Mouse (Mus musculus) lung, embryonic 16.5 days (tissue): ENCODE results near the gene Bpifa6. TPM values are rescaled to one million over a fixed set of nuclear protein-coding genes. Genes with fewer than 3 reads are reported as not detected.
"Not testable (repeated sequence)": the region's sequence is repeated elsewhere in the genome, so short reads cannot be mapped to it uniquely, and the experiment has no call there.

Experiments used
- ATAC-seq: fragments of 200-750 bp; cut with Nextera tagmentation; 2 replicates; pipeline ENCODE4 v1.8.0; 2017; ENCODE audit warnings: low read depth, mild to moderate bottlenecking, moderate library complexity
- H3K27ac ChIP-seq: fragments of 300-500 bp; sonication (generic); 2 replicates; pipeline ENCODE4 v1.5.1; 2014; ENCODE audit warnings: mild to moderate bottlenecking, control low read depth, low read length
- H3K27me3 ChIP-seq: fragments of 300-500 bp; sonication (generic); 2 replicates; pipeline ENCODE4 v1.6.1; 2014; ENCODE audit warnings: low read depth, low read length, mixed read lengths; ENCODE audit not compliant: control insufficient read depth, insufficient read depth
- H3K36me3 ChIP-seq: fragments of 300-500 bp; sonication (generic); 2 replicates; pipeline ENCODE4 v1.6.1; 2014; ENCODE audit warnings: low read length; ENCODE audit not compliant: control insufficient read depth, insufficient read depth
- H3K4me1 ChIP-seq: fragments of 300-500 bp; sonication (generic); replicated peaks from 2 replicates; pipeline ENCODE4 v1.6.1; 2014; ENCODE audit warnings: low read length, mixed read lengths; ENCODE audit not compliant: control insufficient read depth, insufficient read depth
- H3K4me2 ChIP-seq: fragments of 300-500 bp; sonication (generic); 2 replicates; pipeline ENCODE4 v1.6.1; 2014; ENCODE audit warnings: low read depth, low read length, control low read depth
- H3K4me3 ChIP-seq: fragments of 300-500 bp; sonication (generic); 2 replicates; pipeline ENCODE4 v1.5.1; 2014; ENCODE audit warnings: mild to moderate bottlenecking, low read length, control low read depth
- H3K9ac ChIP-seq: fragments of 300-500 bp; sonication (generic); 2 replicates; pipeline ENCODE4 v1.6.1; 2014; ENCODE audit warnings: low read length, control low read depth
- H3K9me3 ChIP-seq: fragments of 300-500 bp; sonication (generic); 2 replicates; pipeline ENCODE4 v1.6.1; 2016; ENCODE audit warnings: low read length; ENCODE audit not compliant: control insufficient read depth
- WGBS: fragments of 180-500 bp; shearing (Covaris S2); extraction: QIAGEN DNeasy Blood & Tissue Kit; methylation state at CpG from one replicate; pipeline ENCODE4 v1.1.7; 2014; 5-methylcytosine and 5-hydroxymethylcytosine counted together
- polyA plus RNA-seq: library from polyadenylated mRNA; unstranded; fragments of >200 nt; fragmentation: Nextera tagmentation; extraction: Ambion mirVana; gene quantifications from 2 replicates; pipeline ENCODE4 v1.2.1, GENCODE M21; 2015

Bpifa6 gene
- polyA plus RNA-seq, 1 experiment from 2014 or later: not detected

GRCm38 (mm10) chr2:154007381-154007780, 32.6 kb downstream of the Bpifa6 start:
- Histone ChIP-seq H3K4me2 (no peak overlapping the region), H3K4me1 (no peaks in the 10 kb centered on the region), H3K27ac (no peak overlapping the region), H3K36me3 (no peaks in the 10 kb centered on the region), H3K27me3 (no peaks in the 10 kb centered on the region), H3K9me3 (no peaks in the 10 kb centered on the region), H3K9ac (no peak overlapping the region), H3K4me3 (no peak overlapping the region)
- ATAC-seq: no peak
- WGBS: 68% methylated on average over 1 of the region's 1 CpGs

GRCm38 (mm10) chr2:154007965-154008364, 33.2 kb downstream of the Bpifa6 start, which contains the start of gene Bpifa2:
TSS of gene Bpifa2 (plus strand) at chr2:154008265.
- Histone ChIP-seq H3K4me3 (no peak within 1 kb of the TSS), H3K36me3 (no peaks in the 10 kb centered on the region), H3K27ac (no peak within 1 kb of the TSS), H3K9ac (no peak within 1 kb of the TSS), H3K4me2 (no peak within 1 kb of the TSS), H3K4me1 (no peaks in the 10 kb centered on the region), H3K27me3 (no peaks in the 10 kb centered on the region), H3K9me3 (no peaks in the 10 kb centered on the region)
- WGBS: 70% methylated on average over 3 of the region's 3 CpGs
- ATAC-seq: no peak

- Histone ChIP-seq H3K9ac (no peak overlapping the region), H3K27me3 (no peaks in the 10 kb centered on the region), H3K4me3 (no peak overlapping the region), H3K27ac (no peak overlapping the region), H3K4me1 (no peaks in the 10 kb centered on the region), H3K9me3 (no peaks in the 10 kb centered on the region), H3K4me2 (no peak overlapping the region), H3K36me3 (no peaks in the 10 kb centered on the region)
- WGBS: 52% methylated on average over 1 of the region's 1 CpGs
- no peak for ATAC-seq
These were observed 43.2 kb downstream of the Bpifa6 start for GRCm38 (mm10) chr2:154017990-154018389.

GRCm38 (mm10) chr2:154024676-154025075, 49.9 kb downstream of the Bpifa6 start:
- H3K4me2 ChIP-seq, H3K4me1 ChIP-seq, H3K9me3 ChIP-seq, H3K36me3 ChIP-seq, H3K27ac ChIP-seq, H3K9ac ChIP-seq, ATAC-seq, H3K4me3 ChIP-seq, H3K27me3 ChIP-seq: not testable (repeated sequence)
- WGBS: 79% methylated on average over 4 of the region's 4 CpGs

- H3K4me1 ChIP-seq: no peaks in the 10 kb centered on the region
- H3K27me3 ChIP-seq: no peaks in the 10 kb centered on the region
- no peaks in the 10 kb centered on the region for H3K9me3 ChIP-seq
- no peak overlapping the region for H3K27ac ChIP-seq
- WGBS: 44% methylated on average over 2 of the region's 2 CpGs
- no peak overlapping the region for H3K4me3 ChIP-seq
- no peak for ATAC-seq
- H3K36me3 ChIP-seq: no peaks in the 10 kb centered on the region
- H3K9ac ChIP-seq: no peak overlapping the region
- no peak overlapping the region for H3K4me2 ChIP-seq
These were observed 64.2 kb downstream of the Bpifa6 start for GRCm38 (mm10) chr2:154038932-154039331.

- Histone ChIP-seq H3K36me3 (no peaks in the 10 kb centered on the region), H3K4me1 (no peaks in the 10 kb centered on the region), H3K27me3 (no peaks in the 10 kb centered on the region), H3K9me3 (no peaks in the 10 kb centered on the region), H3K27ac (no peak overlapping the region), H3K9ac (no peak overlapping the region), H3K4me3 (no peak overlapping the region), H3K4me2 (no peak overlapping the region)
- 76% methylated on average over 3 of the region's 3 CpGs for WGBS
- ATAC-seq: no peak
These were observed 70.0 kb downstream of the Bpifa6 start for GRCm38 (mm10) chr2:154044743-154045142.

Other genes with a start within 250 kb of the Bpifa6 start
- gene Mapre1, start 233.7 kb upstream of the Bpifa6 start, polyA plus RNA-seq: 235 and 255 TPM in 2 replicates
- gene Efcab8, start 195.0 kb upstream of the Bpifa6 start, polyA plus RNA-seq: not detected in 2 replicates
- not detected in 2 replicates for gene Sun5, start 103.9 kb upstream of the Bpifa6 start, polyA plus RNA-seq
- gene Bpifb2, start 99.9 kb upstream of the Bpifa6 start, polyA plus RNA-seq: not detected in 2 replicates
- gene Bpifb6, start 74.6 kb upstream of the Bpifa6 start, polyA plus RNA-seq: not detected in 2 replicates
- gene Bpifb3, start 56.7 kb upstream of the Bpifa6 start, polyA plus RNA-seq: not detected in 2 replicates
- gene Bpifb4, start 36.7 kb upstream of the Bpifa6 start, polyA plus RNA-seq: not detected in 2 replicates
- not detected in 2 replicates for gene Bpifa2, start 33.3 kb downstream of the Bpifa6 start, polyA plus RNA-seq
- not detected in 2 replicates for gene Bpifa3, start 155.4 kb downstream of the Bpifa6 start, polyA plus RNA-seq
- 1.8 and 16.3 TPM in 2 replicates for gene Bpifa1, start 167.9 kb downstream of the Bpifa6 start, polyA plus RNA-seq
- not detected in 2 replicates for gene Bpifa5, start 187.7 kb downstream of the Bpifa6 start, polyA plus RNA-seq
- gene Bpifb1, start 215.9 kb downstream of the Bpifa6 start, polyA plus RNA-seq: 1.5 and 1.8 TPM in 2 replicates
- 2.3 and 2.4 TPM in 2 replicates for gene Bpifb5, start 248.8 kb downstream of the Bpifa6 start, polyA plus RNA-seq